Mouse (Mus musculus) forebrain, embryonic 14.5 days (tissue): ENCODE results near the gene Cyb5r4. TPM values are rescaled to one million over a fixed set of nuclear protein-coding genes. Genes with fewer than 3 reads are reported as not detected.

ENCODE experiments used
- ATAC-seq: fragments of 200-750 bp; cut with Nextera tagmentation; 2 replicates; pipeline ENCODE4 v1.8.0; 2017; ENCODE audit warnings: mild to moderate bottlenecking, moderate library complexity
- DNase-seq: peaks from one replicate; pipeline ENCODE4 v3.0.0-alpha.2; 2015; ENCODE audit warnings: low spot score
- H3K27ac ChIP-seq: fragments of 300-500 bp; sonication (generic); 2 replicates; pipeline ENCODE4 v1.5.1; 2014; ENCODE audit warnings: low read depth, mild to moderate bottlenecking, control low read depth, low read length, moderate library complexity
- H3K27me3 ChIP-seq: fragments of 300-500 bp; sonication (generic); replicated peaks from 2 replicates; pipeline ENCODE4 v1.6.1; 2014; ENCODE audit warnings: low read length, control low read depth, mixed read lengths; ENCODE audit not compliant: control insufficient read depth, insufficient read depth
- H3K36me3 ChIP-seq: fragments of 300-500 bp; sonication (generic); 2 replicates; pipeline ENCODE4 v1.6.1; 2014; ENCODE audit warnings: low read length, control low read depth; ENCODE audit not compliant: control insufficient read depth, insufficient read depth
- H3K4me1 ChIP-seq: fragments of 300-500 bp; sonication (generic); 2 replicates; pipeline ENCODE4 v1.6.1; 2014; ENCODE audit warnings: antibody characterized with exemption, low read length, control low read depth; ENCODE audit not compliant: control insufficient read depth, insufficient read depth
- H3K4me2 ChIP-seq: fragments of 300-500 bp; sonication (generic); 2 replicates; pipeline ENCODE4 v1.6.1; 2014; ENCODE audit warnings: mild to moderate bottlenecking, control low read depth, low read length
- H3K4me3 ChIP-seq: fragments of 300-500 bp; sonication (generic); 2 replicates; pipeline ENCODE4 v1.5.1; 2014; ENCODE audit warnings: low read depth, low read length, control low read depth
- H3K9ac ChIP-seq: fragments of 300-500 bp; sonication (generic); 2 replicates; pipeline ENCODE4 v1.6.1; 2014; ENCODE audit warnings: mild to moderate bottlenecking, low read length, control low read depth, moderate library complexity
- H3K9me3 ChIP-seq: fragments of 300-500 bp; sonication (generic); replicated peaks from 2 replicates; pipeline ENCODE4 v1.6.1; 2016; ENCODE audit warnings: low read length, control low read depth, mixed read lengths; ENCODE audit not compliant: control insufficient read depth
- WGBS: fragments of 180-500 bp; shearing (Covaris S2); extraction: QIAGEN DNeasy Blood & Tissue Kit; methylation state at CpG from one replicate; pipeline ENCODE4 v1.1.7; 2014; 5-methylcytosine and 5-hydroxymethylcytosine counted together
- polyA plus RNA-seq: library from polyadenylated mRNA; unstranded; fragments of >200 nt; fragmentation: Nextera tagmentation; extraction: Ambion mirVana; gene quantifications from 2 replicates; pipeline ENCODE4 v1.2.1, GENCODE M21; 2014

The Cyb5r4 gene
- polyA plus RNA-seq, 1 experiment from 2014 or later, result 75.7 TPM

DNA sequence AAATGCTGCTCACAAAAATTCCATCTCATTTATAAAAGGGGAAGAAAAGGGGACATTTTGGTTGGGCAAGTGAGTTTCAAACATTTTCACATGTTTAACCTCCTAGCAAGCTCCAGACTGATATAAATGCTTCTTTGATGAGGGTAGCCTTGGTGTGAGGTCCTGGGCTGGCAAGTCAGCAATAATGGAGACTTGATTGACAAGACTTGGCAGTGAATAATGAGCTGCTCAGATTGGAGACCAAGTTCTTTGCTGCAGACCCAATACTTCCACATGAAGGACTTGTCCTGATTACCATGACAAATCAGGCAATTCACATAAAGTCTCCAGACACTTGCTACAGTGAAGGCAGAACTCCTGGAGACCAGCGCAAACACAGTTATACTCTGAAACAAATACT is 12.9 kb upstream of the Cyb5r4 start:
- Histone ChIP-seq H3K9me3 (no peaks in the 10 kb centered on the region), H3K27ac (no peak overlapping the region), H3K4me3 (no peak overlapping the region), H3K27me3 (no peaks in the 10 kb centered on the region; the same call in 1 of the 2 replicates), H3K4me1 (0 out of 2 replicates have a peak, but pooled peaks cover 3% of the 10 kb centered on the region), H3K36me3 (no peaks in the 10 kb centered on the region), H3K4me2 (no peak overlapping the region), H3K9ac (no peak overlapping the region)
- ATAC-seq (peak; percentile 86), DNase-seq (peak; percentile 63)
- WGBS, result 46% methylated on average over 1 of the region's 1 CpGs

DNA sequence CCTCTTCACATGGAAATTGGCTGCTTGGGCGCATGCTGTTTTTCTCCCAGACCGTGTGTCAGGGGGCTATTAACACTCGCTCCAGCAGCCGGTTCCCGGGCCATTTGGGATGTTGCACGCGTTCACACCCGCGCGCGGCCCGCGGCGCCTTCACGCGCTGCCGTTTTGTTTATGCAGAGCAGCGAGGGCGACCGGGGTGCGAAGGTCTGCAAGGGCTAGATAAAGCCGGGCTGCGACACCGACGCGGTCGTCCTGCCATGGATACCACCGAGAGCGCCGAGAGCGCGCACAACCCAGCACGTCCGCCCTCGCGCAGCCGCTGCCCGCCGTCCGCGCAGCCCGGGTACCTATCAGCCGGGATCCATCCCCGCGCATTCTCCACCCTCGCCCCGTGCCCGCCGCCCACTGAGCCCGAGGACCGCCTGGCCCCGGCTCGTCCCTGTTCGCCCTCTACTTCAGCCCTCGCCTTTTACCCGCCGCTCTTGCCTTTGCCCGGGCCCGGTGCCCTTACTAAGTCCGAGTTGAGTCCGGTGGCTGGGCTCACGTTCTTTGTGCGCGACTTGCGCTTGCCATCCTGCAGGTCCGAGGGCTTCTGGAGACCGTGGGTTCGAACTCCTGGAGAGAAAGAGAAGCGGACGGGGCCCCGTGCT is 6.4 kb upstream of the Cyb5r4 start, which contains the start of gene Ripply2:
TSS of gene Ripply2 (plus strand) at position 250 of the 650 bp plus-strand sequence.
- under 1% methylated on average over 71 of the region's 71 CpGs for whole genome bisulfite sequencing
- Histone ChIP-seq H3K27me3 (peaks cover 12% of the 10 kb centered on the region), H3K27ac (no peak within 1 kb of the TSS), H3K9me3 (no peaks in the 10 kb centered on the region), H3K9ac (peak within 1 kb of the TSS; percentile 72), H3K4me3 (peak within 1 kb of the TSS; percentile 53), H3K4me1 (no peaks in the 10 kb centered on the region), H3K36me3 (no peaks in the 10 kb centered on the region), H3K4me2 (peak within 1 kb of the TSS; percentile 89)
- ATAC-seq (peak; percentile 82), DNase-seq (peak; percentile 59)

DNA sequence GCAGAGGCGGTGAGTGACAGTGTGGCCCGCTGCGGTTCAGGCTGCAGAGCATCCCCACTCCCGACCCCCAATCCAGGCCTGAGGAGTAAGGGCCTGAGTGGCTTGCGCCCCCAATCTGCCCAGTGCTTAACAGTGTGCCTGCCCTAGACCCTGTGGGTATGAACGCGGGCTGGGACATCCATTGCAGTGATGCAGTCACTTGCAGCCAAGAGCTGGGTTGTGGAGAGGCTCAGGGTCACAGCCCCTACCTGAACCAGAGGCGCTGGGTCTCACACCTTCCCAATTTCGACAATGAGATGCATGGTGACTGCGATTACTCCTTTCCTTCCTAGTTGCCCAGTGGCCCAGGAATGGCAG is 5.9 kb upstream of the Cyb5r4 start:
- DNase-seq (no peak), ATAC-seq (peak; percentile 68)
- H3K27me3 ChIP-seq, result peaks cover 12% of the 10 kb centered on the region
- H3K9ac ChIP-seq, result peak overlapping the region; percentile 72
- peak overlapping the region; percentile 89 for H3K4me2 ChIP-seq
- H3K4me1 ChIP-seq, result no peaks in the 10 kb centered on the region
- H3K27ac ChIP-seq, result no peak overlapping the region
- peak overlapping the region; percentile 53 for H3K4me3 ChIP-seq
- no peaks in the 10 kb centered on the region for H3K36me3 ChIP-seq
- 6% methylated on average over 10 of the region's 10 CpGs for WGBS
- no peaks in the 10 kb centered on the region for H3K9me3 ChIP-seq

- ATAC-seq (no peak), DNase-seq (no peak)
- Histone ChIP-seq H3K27me3 (no peaks in the 10 kb centered on the region), H3K27ac (no peak overlapping the region), H3K9ac (no peak overlapping the region), H3K9me3 (no peaks in the 10 kb centered on the region), H3K36me3 (no peaks in the 10 kb centered on the region; the same call in 1 of the 2 replicates), H3K4me1 (peaks cover 7% of the 10 kb centered on the region), H3K4me2 (no peak overlapping the region), H3K4me3 (no peak overlapping the region)
- 85% methylated on average over 6 of the region's 6 CpGs for WGBS
Measured at GRCm38 (mm10) chr9:87025764-87026163, 4.0 kb downstream of the Cyb5r4 start.

GRCm38 (mm10) chr9:87027423-87028084 is 5.7 kb downstream of the Cyb5r4 start:
- no peak overlapping the region for H3K4me3 ChIP-seq
- peaks cover 5% of the 10 kb centered on the region; the same call in 1 of the 2 replicates for H3K36me3 ChIP-seq
- DNase-seq, result peak; percentile 87
- 42% methylated on average over 8 of the region's 8 CpGs for WGBS
- peaks cover 6% of the 10 kb centered on the region for H3K4me1 ChIP-seq
- H3K27me3 ChIP-seq, result no peaks in the 10 kb centered on the region
- no peak overlapping the region for H3K4me2 ChIP-seq
- H3K27ac ChIP-seq, result no peak overlapping the region
- peak; percentile 74 for ATAC-seq
- H3K9me3 ChIP-seq, result no peaks in the 10 kb centered on the region
- no peak overlapping the region for H3K9ac ChIP-seq

- ATAC-seq (no peak), DNase-seq (no peak)
- Histone ChIP-seq H3K4me1 (no peaks in the 10 kb centered on the region), H3K9me3 (no peaks in the 10 kb centered on the region), H3K9ac (no peak overlapping the region), H3K27me3 (no peaks in the 10 kb centered on the region), H3K36me3 (peaks cover 27% of the 10 kb centered on the region), H3K27ac (no peak overlapping the region), H3K4me3 (no peak overlapping the region), H3K4me2 (no peak overlapping the region)
- WGBS, result 95% methylated on average over 4 of the region's 4 CpGs
Measured at GRCm38 (mm10) chr9:87032196-87032595, 10.4 kb downstream of the Cyb5r4 start.

- Histone ChIP-seq H3K4me1 (no peaks in the 10 kb centered on the region), H3K36me3 (peaks cover 27% of the 10 kb centered on the region), H3K27ac (no peak overlapping the region), H3K4me3 (no peak overlapping the region), H3K9ac (no peak overlapping the region), H3K9me3 (no peaks in the 10 kb centered on the region), H3K4me2 (no peak overlapping the region), H3K27me3 (no peaks in the 10 kb centered on the region)
- WGBS, result 84% methylated on average over 2 of the region's 2 CpGs
- DNase-seq (no peak), ATAC-seq (no peak)
Measured at GRCm38 (mm10) chr9:87034831-87035580, 13.2 kb downstream of the Cyb5r4 start.

- Histone ChIP-seq H3K4me1 (no peaks in the 10 kb centered on the region), H3K36me3 (peaks cover 20% of the 10 kb centered on the region), H3K27ac (no peak overlapping the region), H3K9me3 (no peaks in the 10 kb centered on the region), H3K4me3 (no peak overlapping the region), H3K4me2 (no peak overlapping the region), H3K9ac (no peak overlapping the region), H3K27me3 (no peaks in the 10 kb centered on the region)
- peak; percentile 40; the same call in 1 of the 2 replicates for ATAC-seq
- 65% methylated on average over 4 of the region's 4 CpGs for WGBS
- DNase-seq, result peak; percentile 70
Measured at GRCm38 (mm10) chr9:87049425-87049824, 27.6 kb downstream of the Cyb5r4 start.
